Mouse (Mus musculus) C2C12 (cell line): ENCODE measurements around the gene 1110004F10Rik.

Experiments
- CEBPB ChIP-seq: IDR thresholded peaks from one replicate; pipeline ENCODE4 v1.6.1; 2011; ENCODE audit warnings: low read depth, mild to moderate bottlenecking, control low read depth, moderate library complexity
- CTCF ChIP-seq: IDR thresholded peaks from one replicate; pipeline ENCODE4 v1.5.1; 2011; ENCODE audit not compliant: control insufficient read depth, insufficient read depth, insufficient read length

GRCm38 (mm10) chr7:116149568-116149967, 110.4 kb downstream of the 1110004F10Rik start:
- TF ChIP-seq CTCF, result no peak
- TF ChIP-seq CEBPB, result no peak
